Mouse (Mus musculus) brain, embryonic 14.5 days (tissue): Measurements from ENCODE around the gene Zdhhc17.

ENCODE experiments used
- CTCF ChIP-seq: fragments of 200-500 bp; IDR thresholded peaks from 2 replicates; pipeline ENCODE4 v1.5.1; 2012; ENCODE audit warnings: inconsistent platforms, mild to moderate bottlenecking, moderate library complexity, borderline replicate concordance; ENCODE audit not compliant: insufficient read depth, insufficient read length; ENCODE audit errors: extremely low read depth
- POLR2A ChIP-seq: fragments of 200-500 bp; IDR thresholded peaks from 2 replicates; pipeline ENCODE4 v1.6.1; 2012; ENCODE audit warnings: mild to moderate bottlenecking, inconsistent platforms, borderline replicate concordance; ENCODE audit not compliant: poor library complexity, insufficient read depth, insufficient read length, severe bottlenecking; ENCODE audit errors: extremely low read depth

- TF ChIP-seq CTCF (no peak), POLR2A (no peak)
Measured at GRCm38 (mm10) chr10:110974885-110975284, 35.1 kb downstream of the Zdhhc17 start.
